Mouse (Mus musculus): ENCODE data around the gene Kbtbd7. TPM values are rescaled to one million over a fixed set of nuclear protein-coding genes. Genes with fewer than 3 reads are reported as not detected.

Kbtbd7 gene
- polyA plus RNA-seq (2016; fragmentation: Nextera tagmentation; extraction: Ambion mirVana), result 22.6 and 23.1 TPM in 2 replicates

- peak; percentile 98 for ATAC-seq (ENCODE audit: low FRiP score)
- H3K27ac ChIP-seq, result peak within 1 kb of the TSS; percentile 89
- peaks cover 11% of the 10 kb centered on the region for H3K36me3 ChIP-seq
- 0 out of 2 replicates have a peak, but pooled peaks cover 9% of the 10 kb centered on the region for H3K9me3 ChIP-seq (replicated peaks)
- WGBS, result under 1% methylated on average over 44 of the region's 44 CpGs
- H3K9ac ChIP-seq, result peak within 1 kb of the TSS; percentile 58; the same call in 1 of the 2 replicates
- peak within 1 kb of the TSS; percentile 51 for H3K4me2 ChIP-seq (replicated peaks)
- H3K4me1 ChIP-seq, result 0 out of 2 replicates have a peak, but pooled peaks cover 2% of the 10 kb centered on the region
- no peaks in the 10 kb centered on the region for H3K27me3 ChIP-seq
- peak within 1 kb of the TSS; percentile 55 for H3K4me3 ChIP-seq
These were observed at the start of gene Kbtbd7 for GRCm38 (mm10) chr14:79425979-79426729. Gene Kbtbd7 (plus strand): TSS chr14:79426511.

GRCm38 (mm10) chr14:79377041-79377440 is 49.3 kb upstream of the Kbtbd7 start:
- Histone ChIP-seq H3K27ac (no peak overlapping the region), H3K36me3 (peaks cover 16% of the 10 kb centered on the region), H3K9ac (no peak overlapping the region), H3K9me3 (replicated peaks) (no peaks in the 10 kb centered on the region), H3K4me3 (no peak overlapping the region), H3K4me1 (no peaks in the 10 kb centered on the region), H3K4me2 (replicated peaks) (no peak overlapping the region), H3K27me3 (no peaks in the 10 kb centered on the region)
- ATAC-seq (ENCODE audit: low FRiP score), result no peak

GRCm38 (mm10) chr14:79383120-79383519 is 43.2 kb upstream of the Kbtbd7 start:
- Histone ChIP-seq H3K36me3 (peaks cover 16% of the 10 kb centered on the region), H3K27me3 (no peaks in the 10 kb centered on the region), H3K4me3 (no peak overlapping the region), H3K4me1 (no peaks in the 10 kb centered on the region), H3K4me2 (replicated peaks) (no peak overlapping the region), H3K9ac (no peak overlapping the region), H3K27ac (no peak overlapping the region), H3K9me3 (replicated peaks) (no peaks in the 10 kb centered on the region)
- ATAC-seq (ENCODE audit: low FRiP score), result no peak
- WGBS, result 93% methylated on average over 7 of the region's 7 CpGs

GRCm38 (mm10) chr14:79388304-79388703 is 38.0 kb upstream of the Kbtbd7 start:
- Histone ChIP-seq H3K27ac (no peak overlapping the region), H3K9ac (no peak overlapping the region), H3K4me2 (replicated peaks) (no peak overlapping the region), H3K4me3 (no peak overlapping the region), H3K9me3 (replicated peaks) (no peaks in the 10 kb centered on the region), H3K36me3 (peaks cover 5% of the 10 kb centered on the region; the same call in 1 of the 2 replicates), H3K4me1 (peaks cover 13% of the 10 kb centered on the region), H3K27me3 (no peaks in the 10 kb centered on the region)
- WGBS, result 97% methylated on average over 3 of the region's 3 CpGs
- ATAC-seq (ENCODE audit: low FRiP score), result no peak

GRCm38 (mm10) chr14:79389438-79390264 is 36.7 kb upstream of the Kbtbd7 start:
- Histone ChIP-seq H3K27me3 (no peaks in the 10 kb centered on the region), H3K27ac (peak overlapping the region; percentile 96), H3K4me2 (replicated peaks) (peak overlapping the region; percentile 68), H3K36me3 (peaks cover 5% of the 10 kb centered on the region; the same call in 1 of the 2 replicates), H3K4me3 (peak overlapping the region; percentile 68), H3K9me3 (replicated peaks) (no peaks in the 10 kb centered on the region), H3K4me1 (peaks cover 13% of the 10 kb centered on the region), H3K9ac (peak overlapping the region; percentile 81)
- ATAC-seq (ENCODE audit: low FRiP score), result no peak; the same call in 1 of the 2 replicates
- 3% methylated on average over 16 of the region's 16 CpGs for WGBS

GRCm38 (mm10) chr14:79390265-79390926 is 35.9 kb upstream of the Kbtbd7 start, which contains the start of gene Naa16:
Gene Naa16 (minus strand): TSS chr14:79390778.
- ATAC-seq (ENCODE audit: low FRiP score), result peak; percentile 98
- H3K4me3 ChIP-seq, result peak within 1 kb of the TSS; percentile 68

GRCm38 (mm10) chr14:79393289-79393688 is 33.0 kb upstream of the Kbtbd7 start:
- Histone ChIP-seq H3K4me2 (replicated peaks) (no peak overlapping the region), H3K27me3 (no peaks in the 10 kb centered on the region), H3K4me1 (peaks cover 16% of the 10 kb centered on the region), H3K4me3 (no peak overlapping the region), H3K27ac (no peak overlapping the region), H3K36me3 (no peaks in the 10 kb centered on the region), H3K9me3 (replicated peaks) (no peaks in the 10 kb centered on the region), H3K9ac (no peak overlapping the region)
- 80% methylated on average over 1 of the region's 1 CpGs for WGBS
- no peak for ATAC-seq (ENCODE audit: low FRiP score)

More at GRCm38 (mm10) chr14:79390265-79390926, 35.9 kb upstream of the Kbtbd7 start, which contains the start of gene Naa16:
- H3K27me3 ChIP-seq, result no peaks in the 10 kb centered on the region
- peak within 1 kb of the TSS; percentile 81 for H3K9ac ChIP-seq
- H3K36me3 ChIP-seq, result peaks cover 5% of the 10 kb centered on the region; the same call in 1 of the 2 replicates
- H3K27ac ChIP-seq, result peak within 1 kb of the TSS; percentile 96
- peak within 1 kb of the TSS; percentile 68 for H3K4me2 ChIP-seq (replicated peaks)
- H3K4me1 ChIP-seq, result peaks cover 13% of the 10 kb centered on the region
- H3K9me3 ChIP-seq (replicated peaks), result no peaks in the 10 kb centered on the region
- under 1% methylated on average over 67 of the region's 71 CpGs for WGBS

GRCm38 (mm10) chr14:79394564-79394963 is 31.7 kb upstream of the Kbtbd7 start:
- no peak overlapping the region for H3K9ac ChIP-seq
- no peak overlapping the region for H3K4me3 ChIP-seq
- ATAC-seq (ENCODE audit: low FRiP score), result no peak
- no peak overlapping the region for H3K27ac ChIP-seq
- H3K9me3 ChIP-seq (replicated peaks), result no peaks in the 10 kb centered on the region
- H3K4me1 ChIP-seq, result peaks cover 9% of the 10 kb centered on the region; the same call in 1 of the 2 replicates
- no peaks in the 10 kb centered on the region for H3K27me3 ChIP-seq
- no peak overlapping the region for H3K4me2 ChIP-seq (replicated peaks)
- no peaks in the 10 kb centered on the region for H3K36me3 ChIP-seq

GRCm38 (mm10) chr14:79397321-79398122 is 28.8 kb upstream of the Kbtbd7 start, which contains the start of gene Mtrf1:
Gene Mtrf1 (plus strand): TSS chr14:79397772.
- 20% methylated on average over 23 of the region's 23 CpGs for WGBS
- peak within 1 kb of the TSS; percentile 92 for H3K27ac ChIP-seq
- H3K9me3 ChIP-seq (replicated peaks), result no peaks in the 10 kb centered on the region
- H3K27me3 ChIP-seq, result no peaks in the 10 kb centered on the region
- peak within 1 kb of the TSS; percentile 56 for H3K4me2 ChIP-seq (replicated peaks)
- peak within 1 kb of the TSS; percentile 62 for H3K9ac ChIP-seq
- H3K36me3 ChIP-seq, result no peaks in the 10 kb centered on the region
- H3K4me1 ChIP-seq, result 0 out of 2 replicates have a peak, but pooled peaks cover 5% of the 10 kb centered on the region
- peak; percentile 95 for ATAC-seq (ENCODE audit: low FRiP score)
- peak within 1 kb of the TSS; percentile 61 for H3K4me3 ChIP-seq

GRCm38 (mm10) chr14:79407641-79408040 is 18.7 kb upstream of the Kbtbd7 start:
- Histone ChIP-seq H3K27ac (no peak overlapping the region), H3K4me1 (no peaks in the 10 kb centered on the region), H3K9me3 (replicated peaks) (no peaks in the 10 kb centered on the region), H3K27me3 (no peaks in the 10 kb centered on the region), H3K4me2 (replicated peaks) (no peak overlapping the region), H3K9ac (no peak overlapping the region), H3K36me3 (peaks cover 19% of the 10 kb centered on the region; the same call in 1 of the 2 replicates), H3K4me3 (no peak overlapping the region)
- ATAC-seq (ENCODE audit: low FRiP score), result no peak
- WGBS, result 83% methylated on average over 2 of the region's 2 CpGs

- Histone ChIP-seq H3K27me3 (no peaks in the 10 kb centered on the region), H3K27ac (no peak overlapping the region), H3K9ac (no peak overlapping the region), H3K36me3 (peaks cover 21% of the 10 kb centered on the region; the same call in 1 of the 2 replicates), H3K9me3 (replicated peaks) (no peaks in the 10 kb centered on the region), H3K4me2 (replicated peaks) (no peak overlapping the region), H3K4me1 (no peaks in the 10 kb centered on the region), H3K4me3 (no peak overlapping the region)
- 93% methylated on average over 6 of the region's 6 CpGs for WGBS
- no peak for ATAC-seq (ENCODE audit: low FRiP score)
These were observed 17.0 kb upstream of the Kbtbd7 start for GRCm38 (mm10) chr14:79409278-79409830.
